Mouse (Mus musculus) yolk sac, embryonic 10.5 days (tissue): ENCODE measurements at regions not wholly inside any gene's neighbourhood (a gene's known extent, or its start where the extent isn't known, plus 50 kb on each side); places are given as distances from the start of the nearest gene placed in this dataset.

Source experiments
- DNase-seq: peaks from one replicate; pipeline ENCODE4 v3.0.0-alpha.2; 2017; ENCODE audit warnings: low spot score

- DNase-seq: no peak
These were observed 446.5 kb downstream of the Pdgfc start for GRCm38 (mm10) chr3:81482742-81483141.

- no peak for DNase-seq
These were observed 447.1 kb downstream of the Pdgfc start for GRCm38 (mm10) chr3:81483363-81483762.

GRCm38 (mm10) chr3:81505316-81505715 is 427.1 kb upstream of the Ctso start:
- DNase-seq: no peak

- no peak for DNase-seq
These were observed 423.8 kb upstream of the Ctso start for GRCm38 (mm10) chr3:81508611-81509010.

- DNase-seq: no peak
These were observed 410.6 kb upstream of the Ctso start for GRCm38 (mm10) chr3:81521804-81522203.

- no peak for DNase-seq
These were observed 401.5 kb upstream of the Ctso start for GRCm38 (mm10) chr3:81530872-81531271.

- DNase-seq: no peak
These were observed 396.8 kb upstream of the Ctso start for GRCm38 (mm10) chr3:81535448-81536205.

GRCm38 (mm10) chr3:81554773-81555172 is 377.6 kb upstream of the Ctso start:
- no peak for DNase-seq

- DNase-seq: no peak
These were observed 369.7 kb upstream of the Ctso start for GRCm38 (mm10) chr3:81562610-81563258.

GRCm38 (mm10) chr3:81563858-81564756 is 368.3 kb upstream of the Ctso start:
- DNase-seq: no peak

GRCm38 (mm10) chr3:81564757-81565063 is 367.7 kb upstream of the Ctso start:
- no peak for DNase-seq

GRCm38 (mm10) chr3:81583387-81584027 is 348.9 kb upstream of the Ctso start:
- DNase-seq: no peak

- no peak for DNase-seq
These were observed 343.3 kb upstream of the Ctso start for GRCm38 (mm10) chr3:81589109-81589508.

GRCm38 (mm10) chr3:81629157-81629556 is 303.2 kb upstream of the Ctso start:
- DNase-seq: no peak

GRCm38 (mm10) chr3:81658490-81658889 is 273.9 kb upstream of the Ctso start:
- no peak for DNase-seq

- DNase-seq: no peak
These were observed 270.8 kb upstream of the Ctso start for GRCm38 (mm10) chr3:81661620-81662019.

GRCm38 (mm10) chr3:81666262-81666661 is 266.1 kb upstream of the Ctso start:
- DNase-seq: no peak

GRCm38 (mm10) chr3:81676570-81676969 is 255.8 kb upstream of the Ctso start:
- no peak for DNase-seq

- DNase-seq: no peak
These were observed 230.3 kb upstream of the Ctso start for GRCm38 (mm10) chr3:81701974-81702697.

- no peak for DNase-seq
These were observed 213.5 kb upstream of the Ctso start for GRCm38 (mm10) chr3:81718911-81719310.

- DNase-seq: no peak
These were observed 196.9 kb upstream of the Ctso start for GRCm38 (mm10) chr3:81735463-81735862.

- no peak for DNase-seq
These were observed 195.6 kb upstream of the Ctso start for GRCm38 (mm10) chr3:81736838-81737237.
